Comparison of ENCODE assay signal across 26 mouse cellular contexts in the genomic region with DNA sequence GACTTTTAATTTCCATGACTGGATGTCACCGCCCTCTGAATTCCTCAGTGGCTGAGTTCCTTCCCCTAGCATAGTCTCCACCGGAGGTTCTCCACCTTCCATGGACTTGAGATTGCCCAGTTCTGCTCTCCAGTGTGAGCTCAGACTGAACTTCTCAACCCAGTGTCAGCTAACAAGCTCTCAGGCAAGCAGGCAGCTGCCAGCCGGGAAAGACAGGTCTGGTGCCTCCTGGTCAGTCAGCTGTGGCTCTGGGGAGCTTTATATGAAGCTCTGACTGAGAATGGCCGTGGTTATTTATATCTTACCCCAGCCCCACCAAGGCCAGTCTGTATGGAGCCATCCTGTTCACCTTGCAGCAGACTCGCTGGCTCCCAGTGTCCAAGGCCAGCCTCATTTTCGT. TPM values are rescaled to one million over a fixed set of nuclear protein-coding genes. Genes with fewer than 3 reads are reported as not detected.
DNase-seq lines count a peak whose midpoint lies in the region; ATAC-seq lines count a peak whose summit lies in the region.
"Had no signal": no experiment of that assay in that cellular context is flagged by ENCODE, and none has a peak within 500 bp of the region (broad histone marks: within the 10 kb centered on the region; RNA-seq: fewer than 3 reads in every experiment).

No protein-coding gene starts in this region.

- H3K27ac ChIP-seq in heart, embryonic 10.5 days, result 0 out of 2 replicates have a peak overlapping the region, but pooled peaks have one; percentile 6
- H3K27ac ChIP-seq in heart, embryonic 12.5 days (ENCODE audit: poor library complexity, severe bottlenecking), result peak overlapping the region; percentile 73
- H3K27ac ChIP-seq: embryonic facial prominence, embryonic 15.5 days; hindbrain, embryonic 15.5 days; kidney, postnatal 0 days; limb, embryonic 12.5 days; liver, embryonic 13.5 days; midbrain, embryonic 13.5 days; neural tube, embryonic 12.5 days had no signal

- H3K4me2 ChIP-seq in heart, embryonic 12.5 days, result no peak overlapping the region
- H3K4me2 ChIP-seq: embryonic facial prominence, embryonic 15.5 days; hindbrain, embryonic 15.5 days; limb, embryonic 12.5 days; liver, embryonic 13.5 days; midbrain, embryonic 13.5 days; neural tube, embryonic 12.5 days had no signal

- no peak overlapping the region for H3K9ac ChIP-seq in heart, embryonic 12.5 days
- H3K9ac ChIP-seq: embryonic facial prominence, embryonic 15.5 days; hindbrain, embryonic 15.5 days; limb, embryonic 12.5 days; liver, embryonic 13.5 days; midbrain, embryonic 13.5 days; neural tube, embryonic 12.5 days had no signal

- no peaks in the 10 kb centered on the region for H3K27me3 ChIP-seq in heart, embryonic 10.5 days (ENCODE audit: insufficient read depth, poor library complexity, severe bottlenecking)
- no peaks in the 10 kb centered on the region for H3K27me3 ChIP-seq in heart, embryonic 12.5 days (replicated peaks)
- H3K27me3 ChIP-seq: embryonic facial prominence, embryonic 15.5 days; hindbrain, embryonic 15.5 days; limb, embryonic 12.5 days; liver, embryonic 13.5 days; midbrain, embryonic 13.5 days; neural tube, embryonic 12.5 days had no signal

- H3K4me3 ChIP-seq in heart, embryonic 10.5 days, result no peak overlapping the region
- H3K4me3 ChIP-seq in heart, embryonic 12.5 days, result no peak overlapping the region
- H3K4me3 ChIP-seq: embryonic facial prominence, embryonic 15.5 days; hindbrain, embryonic 15.5 days; limb, embryonic 12.5 days; liver, embryonic 13.5 days; megakaryocyte, embryonic 14.5 days; midbrain, embryonic 13.5 days; neural tube, embryonic 12.5 days had no signal

- no peaks in the 10 kb centered on the region for H3K9me3 ChIP-seq in heart, embryonic 10.5 days
- H3K9me3 ChIP-seq in heart, embryonic 12.5 days (replicated peaks), result no peaks in the 10 kb centered on the region
- H3K9me3 ChIP-seq: embryonic facial prominence, embryonic 15.5 days; hindbrain, embryonic 15.5 days; limb, embryonic 12.5 days; liver, embryonic 13.5 days; megakaryocyte, embryonic 14.5 days; midbrain, embryonic 13.5 days; neural tube, embryonic 12.5 days had no signal

- WGBS in heart, embryonic 10.5 days, result 57% methylated on average over 6 of the region's 6 CpGs
- 52% methylated on average over 6 of the region's 6 CpGs for WGBS in heart, embryonic 12.5 days

- peak; percentile 25 for DNase-seq in adrenal gland, postnatal 14 days
- no peak for DNase-seq in adrenal gland, postnatal 4 days (ENCODE audit: low spot score in 2 of 2)
- DNase-seq in heart, embryonic 10.5 days (ENCODE audit: low spot score), result no peak
- DNase-seq in heart, adult 8-10 months (ENCODE audit: low spot score), result no peak
- DNase-seq in heart, postnatal 10 days, result peak; percentile 36 to 55
- no peak for DNase-seq in liver
- DNase-seq in natural killer cell, adult 2 months (ENCODE audit: low spot score in 2 of 2), result no peak
- DNase-seq: cerebellum, adult 2 months; cerebellum, postnatal 25 days; embryo, embryonic 11 days; gastrocnemius, postnatal 14 days; kidney, adult 2 months; liver, embryonic 13.5 days; lung, adult 2 months; retina, postnatal 1 day; thymus, adult 18-20 months; thymus, postnatal 36 days had no signal

- H3K36me3 ChIP-seq in heart, embryonic 10.5 days, result peaks cover 37% of the 10 kb centered on the region; the same call in 1 of the 2 replicates
- peaks cover 27% of the 10 kb centered on the region for H3K36me3 ChIP-seq in heart, embryonic 12.5 days
- H3K36me3 ChIP-seq: limb, embryonic 12.5 days; liver, embryonic 13.5 days had no signal

- peaks cover 26% of the 10 kb centered on the region; the same call in 1 of the 2 replicates for H3K4me1 ChIP-seq in heart, embryonic 10.5 days
- peaks cover 27% of the 10 kb centered on the region for H3K4me1 ChIP-seq in heart, embryonic 12.5 days (replicated peaks)
- H3K4me1 ChIP-seq: hindbrain, embryonic 15.5 days; limb, embryonic 12.5 days; midbrain, embryonic 13.5 days; neural tube, embryonic 12.5 days had no signal

- intact Hi-C loops in heart, postnatal 10 days (cut with DNase I), result no loop called here

- no peak for ATAC-seq in heart, embryonic 12.5 days (ENCODE audit: insufficient number of reproducible peaks, low FRiP score)
- ATAC-seq: forebrain, embryonic 16.5 days; midbrain, embryonic 13.5 days had no signal

RNA-seq across cellular contexts. Expression of a gene that starts 12.5 kb away (rescaled TPM):
- 9.3 and 10.5 TPM in 2 replicates for total RNA-seq in adrenal gland, postnatal 14 days (2021)
- 10 to 100 TPM; 25.7 to 36.5 TPM for total RNA-seq in adrenal gland, postnatal 4 days (2021)
- polyA plus RNA-seq in heart, embryonic 10.5 days (2016; fragmentation: Nextera tagmentation; extraction: Ambion mirVana), result 42.0 and 60.3 TPM in 2 replicates
- 100 to 1,000 TPM; 501 to 520 (median 513) TPM for total RNA-seq in heart, adult 8-10 months (2022)
- 53.2 and 53.8 TPM in 2 replicates for polyA plus RNA-seq in heart, embryonic 12.5 days (2016; fragmentation: Nextera tagmentation; extraction: Ambion mirVana)
- 100 to 1,000 TPM; 281 to 299 TPM for total RNA-seq in heart, postnatal 10 days (2021)

RNA-seq across cellular contexts. Expression of a gene that starts 13.5 kb away (rescaled TPM):
- total RNA-seq in adrenal gland, postnatal 14 days (2021), result 79.7 and 95.5 TPM in 2 replicates
- 100 to 1,000 TPM; 119 to 124 TPM for total RNA-seq in adrenal gland, postnatal 4 days (2021)
- 98.6 and 104 TPM in 2 replicates for polyA plus RNA-seq in heart, embryonic 10.5 days (2016; fragmentation: Nextera tagmentation; extraction: Ambion mirVana)
- 100 to 1,000 TPM; 117 to 141 (median 135) TPM for total RNA-seq in heart, adult 8-10 months (2022)
- 109 TPM in 2 replicates for polyA plus RNA-seq in heart, embryonic 12.5 days (2016; fragmentation: Nextera tagmentation; extraction: Ambion mirVana)
- total RNA-seq in heart, postnatal 10 days (2021), result 100 to 1,000 TPM; 120 to 122 TPM

RNA-seq across cellular contexts. Expression of a gene that starts 36.3 kb away (rescaled TPM):
- 9.5 and 10.0 TPM in 2 replicates for total RNA-seq in adrenal gland, postnatal 14 days (2021)
- 10 to 100 TPM; 12.0 to 13.2 TPM for total RNA-seq in adrenal gland, postnatal 4 days (2021)
- 12.7 and 14.9 TPM in 2 replicates for polyA plus RNA-seq in heart, embryonic 10.5 days (2016; fragmentation: Nextera tagmentation; extraction: Ambion mirVana)
- total RNA-seq in heart, adult 8-10 months (2022), result 1 to 10 TPM; 6.3 to 8.5 (median 7.6) TPM
- 10.6 and 11.7 TPM in 2 replicates for polyA plus RNA-seq in heart, embryonic 12.5 days (2016; fragmentation: Nextera tagmentation; extraction: Ambion mirVana)
- 1 to 10 TPM; 9.3 to 9.9 TPM for total RNA-seq in heart, postnatal 10 days (2021)

Comparison
In these comparisons a context has a peak if more than half of its experiments do, and no peak if none do; other contexts are left out.
1. DNase-seq: peak in adrenal gland, postnatal 14 days (single experiment) and heart, postnatal 10 days (2 of 2); none in adrenal gland, postnatal 4 days (0 of 2), heart, embryonic 10.5 days (single experiment), heart, adult 8-10 months (single experiment), liver (single experiment) and natural killer cell, adult 2 months (0 of 2).
2. RNA of a gene that starts 12.5 kb away (total RNA-seq): 501 to 520 TPM in heart, adult 8-10 months and 281 to 299 TPM in heart, postnatal 10 days; 25.7 to 36.5 TPM in adrenal gland, postnatal 4 days and 9.3 to 10.5 TPM in adrenal gland, postnatal 14 days; every median in the first group is over 4 times any median in the second.